Mouse (Mus musculus) ES-E14 (cell line): ENCODE results near the gene Gm9112.
"Not testable (repeated sequence)": the region's sequence is repeated elsewhere in the genome, so short reads cannot be mapped to it uniquely, and the experiment has no call there.

Source experiments
- CHD2 ChIP-seq: IDR thresholded peaks from 2 replicates; pipeline ENCODE4 v1.6.1; 2014; ENCODE audit warnings: mild to moderate bottlenecking, low read depth, low read length, inconsistent platforms
- ZNF384 ChIP-seq: IDR thresholded peaks from 2 replicates; pipeline ENCODE4 v1.6.1; 2012; ENCODE audit warnings: low read depth, low read length, inconsistent platforms

- not testable (repeated sequence) for TF ChIP-seq CHD2, ZNF384
Observed at GRCm38 (mm10) chrX:102686872-102687271, 20.6 kb downstream of the Gm9112 start, which contains the start of gene Gm3880.
